Mouse (Mus musculus): ENCODE results near the gene Sync.

Sync gene

GRCm38 (mm10) chr4:129295188-129295587, 7.8 kb downstream of the Sync start:
- in situ Hi-C loops (cut with MboI; ENCODE audit: low pct_unique_long_range_greater_than_20kb in 1 of 2, low sequenced_read_pairs in 2 of 2, unreplicated experiment in 1 of 2) = no loop called here

- in situ Hi-C loops (cut with MboI; ENCODE audit: low pct_unique_long_range_greater_than_20kb in 1 of 2, low sequenced_read_pairs in 2 of 2, unreplicated experiment in 1 of 2) = no loop called here
Observed at GRCm38 (mm10) chr4:129296066-129296465, 8.6 kb downstream of the Sync start.

GRCm38 (mm10) chr4:129297724-129298123, 10.3 kb downstream of the Sync start:
- in situ Hi-C loops (cut with MboI; ENCODE audit: low pct_unique_long_range_greater_than_20kb in 1 of 2, low sequenced_read_pairs in 2 of 2, unreplicated experiment in 1 of 2) = no loop called here

GRCm38 (mm10) chr4:129299121-129299520, 11.7 kb downstream of the Sync start:
- in situ Hi-C loops (cut with MboI; ENCODE audit: low pct_unique_long_range_greater_than_20kb in 1 of 2, low sequenced_read_pairs in 2 of 2, unreplicated experiment in 1 of 2) = no loop called here

- in situ Hi-C loops (cut with MboI; ENCODE audit: low pct_unique_long_range_greater_than_20kb in 1 of 2, low sequenced_read_pairs in 2 of 2, unreplicated experiment in 1 of 2) = no loop called here
Observed at GRCm38 (mm10) chr4:129303401-129303800, 16.0 kb downstream of the Sync start.

- in situ Hi-C loops (cut with MboI; ENCODE audit: low pct_unique_long_range_greater_than_20kb in 1 of 2, low sequenced_read_pairs in 2 of 2, unreplicated experiment in 1 of 2) = no loop called here
Observed at GRCm38 (mm10) chr4:129303816-129304215, 16.4 kb downstream of the Sync start.

GRCm38 (mm10) chr4:129304306-129304705, 16.9 kb downstream of the Sync start:
- in situ Hi-C loops (cut with MboI; ENCODE audit: low pct_unique_long_range_greater_than_20kb in 1 of 2, low sequenced_read_pairs in 2 of 2, unreplicated experiment in 1 of 2) = no loop called here

- in situ Hi-C loops (cut with MboI; ENCODE audit: low pct_unique_long_range_greater_than_20kb in 1 of 2, low sequenced_read_pairs in 2 of 2, unreplicated experiment in 1 of 2) = no loop called here
Observed at GRCm38 (mm10) chr4:129307936-129308335, 20.5 kb downstream of the Sync start.

- in situ Hi-C loops (cut with MboI; ENCODE audit: low pct_unique_long_range_greater_than_20kb in 1 of 2, low sequenced_read_pairs in 2 of 2, unreplicated experiment in 1 of 2) = no loop called here
Observed at GRCm38 (mm10) chr4:129313886-129314285, 26.5 kb downstream of the Sync start.

- in situ Hi-C loops (cut with MboI; ENCODE audit: low pct_unique_long_range_greater_than_20kb in 1 of 2, low sequenced_read_pairs in 2 of 2, unreplicated experiment in 1 of 2) = no loop called here
Observed at GRCm38 (mm10) chr4:129320876-129321275, 33.5 kb downstream of the Sync start.

GRCm38 (mm10) chr4:129322042-129322441, 34.6 kb downstream of the Sync start:
- in situ Hi-C loops (cut with MboI; ENCODE audit: low pct_unique_long_range_greater_than_20kb in 1 of 2, low sequenced_read_pairs in 2 of 2, unreplicated experiment in 1 of 2) = no loop called here

GRCm38 (mm10) chr4:129323491-129323890, 36.1 kb downstream of the Sync start:
- in situ Hi-C loops (cut with MboI; ENCODE audit: low pct_unique_long_range_greater_than_20kb in 1 of 2, low sequenced_read_pairs in 2 of 2, unreplicated experiment in 1 of 2) = no loop called here

- in situ Hi-C loops (cut with MboI; ENCODE audit: low pct_unique_long_range_greater_than_20kb in 1 of 2, low sequenced_read_pairs in 2 of 2, unreplicated experiment in 1 of 2) = no loop called here
Observed at GRCm38 (mm10) chr4:129324756-129325155, 37.3 kb downstream of the Sync start.

- in situ Hi-C loops (cut with MboI; ENCODE audit: low pct_unique_long_range_greater_than_20kb in 1 of 2, low sequenced_read_pairs in 2 of 2, unreplicated experiment in 1 of 2) = no loop called here
Observed at GRCm38 (mm10) chr4:129326191-129326590, 38.8 kb downstream of the Sync start.

- in situ Hi-C loops (cut with MboI; ENCODE audit: low pct_unique_long_range_greater_than_20kb in 1 of 2, low sequenced_read_pairs in 2 of 2, unreplicated experiment in 1 of 2) = no loop called here
Observed at GRCm38 (mm10) chr4:129332846-129333245, 45.4 kb downstream of the Sync start.

GRCm38 (mm10) chr4:129334677-129335215, 47.3 kb downstream of the Sync start:
- in situ Hi-C loops (cut with MboI; ENCODE audit: low pct_unique_long_range_greater_than_20kb in 1 of 2, low sequenced_read_pairs in 2 of 2, unreplicated experiment in 1 of 2) = no loop called here

GRCm38 (mm10) chr4:129335216-129336074, 48.0 kb downstream of the Sync start, which contains the start of the genes Rbbp4 and Zbtb8os:
Gene Rbbp4, minus strand, starts transcription at chr4:129335370.
Gene Zbtb8os, plus strand, starts transcription at chr4:129335695.
- in situ Hi-C loops (cut with MboI; ENCODE audit: low pct_unique_long_range_greater_than_20kb in 1 of 2, low sequenced_read_pairs in 2 of 2, unreplicated experiment in 1 of 2) = no loop called here

- in situ Hi-C loops (cut with MboI; ENCODE audit: low pct_unique_long_range_greater_than_20kb in 1 of 2, low sequenced_read_pairs in 2 of 2, unreplicated experiment in 1 of 2) = no loop called here
Observed at GRCm38 (mm10) chr4:129336291-129336690, 48.9 kb downstream of the Sync start.

GRCm38 (mm10) chr4:129339743-129340142, 52.3 kb downstream of the Sync start:
- in situ Hi-C loops (cut with MboI; ENCODE audit: low pct_unique_long_range_greater_than_20kb in 1 of 2, low sequenced_read_pairs in 2 of 2, unreplicated experiment in 1 of 2) = loop anchor here in 1 of 2 experiments (5.0 kb wide), 1 partner anchor 118 kb away; no protein-coding TSS in a partner anchor

GRCm38 (mm10) chr4:129341888-129342287, 54.5 kb downstream of the Sync start:
- in situ Hi-C loops (cut with MboI; ENCODE audit: low pct_unique_long_range_greater_than_20kb in 1 of 2, low sequenced_read_pairs in 2 of 2, unreplicated experiment in 1 of 2) = loop anchor here in 1 of 2 experiments (5.0 kb wide), 1 partner anchor 115 kb away; no protein-coding TSS in a partner anchor
